Mouse (Mus musculus) liver, postnatal 0 days (tissue): ENCODE measurements at regions not wholly inside any gene's neighbourhood (a gene's known extent, or its start where the extent isn't known, plus 50 kb on each side); places are given as distances from the start of the nearest gene placed in this dataset.

Source experiments
- CTCF ChIP-seq: sonication (generic); IDR thresholded peaks from 2 replicates; pipeline ENCODE4 v1.5.1; 2016; ENCODE audit warnings: antibody characterized with exemption, low read depth
- EP300 ChIP-seq: IDR thresholded peaks from 2 replicates; pipeline ENCODE4 v1.6.1; 2016; ENCODE audit warnings: antibody characterized with exemption, low read depth, mild to moderate bottlenecking

DNA sequence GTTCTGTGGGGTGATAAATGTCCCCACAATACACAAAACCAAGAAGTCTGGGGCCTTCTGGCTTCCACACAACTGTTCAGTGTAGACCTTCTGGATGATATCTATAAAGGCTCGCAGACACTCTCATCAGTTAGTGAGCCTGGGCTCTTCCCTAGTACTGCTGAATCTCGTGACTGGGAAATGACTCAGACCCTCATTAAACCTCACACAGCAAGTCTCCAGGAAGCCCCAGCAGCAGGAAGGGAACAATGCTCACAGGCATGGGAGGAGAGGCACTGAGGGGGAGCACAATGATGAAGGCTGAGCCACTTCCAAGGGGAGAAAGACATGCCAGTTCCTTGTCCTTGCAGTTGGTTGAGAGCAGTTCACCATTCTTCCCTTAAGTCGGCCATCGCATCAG lies 66.5 kb upstream of the Btg1 start:
- TF ChIP-seq CTCF (no peak), EP300 (no peak)
